Mouse (Mus musculus) kidney, postnatal 36 days (tissue): ENCODE results near the gene Selp.

Experiments
- DNase-seq, 2 experiments: peaks; one replicate each; pipeline ENCODE4 v3.0.0; 2021 to 2022; ENCODE audit warnings: mixed read lengths in 2 of 2

Selp gene

GRCm38 (mm10) chr1:164114947-164115493 is at the start of gene Selp:
Gene Selp (plus strand): TSS chr1:164115264.
- DNase-seq: peak; percentile 8 to 26

- DNase-seq: no peak
These were observed 45.8 kb upstream of the Selp start for GRCm38 (mm10) chr1:164069261-164069660.

- no peak for DNase-seq
These were observed 44.6 kb upstream of the Selp start for GRCm38 (mm10) chr1:164070461-164070860.

GRCm38 (mm10) chr1:164071111-164071510 is 44.0 kb upstream of the Selp start:
- DNase-seq: no peak

GRCm38 (mm10) chr1:164072001-164072400 is 43.1 kb upstream of the Selp start:
- no peak for DNase-seq

- no peak for DNase-seq
These were observed 42.0 kb upstream of the Selp start for GRCm38 (mm10) chr1:164073091-164073490.

- DNase-seq: no peak
These were observed 41.3 kb upstream of the Selp start for GRCm38 (mm10) chr1:164073803-164074202.

- no peak for DNase-seq
These were observed 40.4 kb upstream of the Selp start for GRCm38 (mm10) chr1:164074606-164075140.

- DNase-seq: no peak
These were observed 39.6 kb upstream of the Selp start for GRCm38 (mm10) chr1:164075416-164075815.

- no peak for DNase-seq
These were observed 38.6 kb upstream of the Selp start for GRCm38 (mm10) chr1:164076441-164076840.

GRCm38 (mm10) chr1:164077031-164077430 is 38.0 kb upstream of the Selp start:
- DNase-seq: no peak

- DNase-seq: no peak
These were observed 36.7 kb upstream of the Selp start for GRCm38 (mm10) chr1:164078323-164078741.

GRCm38 (mm10) chr1:164079091-164079490 is 36.0 kb upstream of the Selp start:
- no peak for DNase-seq

- DNase-seq: no peak
These were observed 32.0 kb upstream of the Selp start for GRCm38 (mm10) chr1:164083046-164083445.

GRCm38 (mm10) chr1:164086797-164087196 is 28.3 kb upstream of the Selp start:
- no peak for DNase-seq

- no peak for DNase-seq
These were observed 27.2 kb upstream of the Selp start for GRCm38 (mm10) chr1:164087872-164088271.

GRCm38 (mm10) chr1:164096780-164097179 is 18.3 kb upstream of the Selp start:
- peak; percentile 29 to 43 for DNase-seq

GRCm38 (mm10) chr1:164097911-164098310 is 17.2 kb upstream of the Selp start:
- DNase-seq: no peak

GRCm38 (mm10) chr1:164098372-164098771 is 16.7 kb upstream of the Selp start:
- DNase-seq: no peak

GRCm38 (mm10) chr1:164109763-164110162 is 5.3 kb upstream of the Selp start:
- no peak for DNase-seq

- no peak for DNase-seq
These were observed 4.3 kb upstream of the Selp start for GRCm38 (mm10) chr1:164110591-164111329.

GRCm38 (mm10) chr1:164114280-164114679 is 784 bp upstream of the Selp start:
- DNase-seq: no peak

- DNase-seq: no peak
These were observed 583 bp downstream of the Selp start for GRCm38 (mm10) chr1:164115647-164116046.

GRCm38 (mm10) chr1:164117869-164118268 is 2.8 kb downstream of the Selp start:
- DNase-seq: no peak
